Mouse (Mus musculus): ENCODE data around the gene Bcl10. TPM values are rescaled to one million over a fixed set of nuclear protein-coding genes. Genes with fewer than 3 reads are reported as not detected.
"Not testable (repeated sequence)": the region's sequence is repeated elsewhere in the genome, so short reads cannot be mapped to it uniquely, and the experiment has no call there.

The Bcl10 gene
- polyA plus RNA-seq, 1 experiment from 2014 or later = 43.5 TPM

DNA sequence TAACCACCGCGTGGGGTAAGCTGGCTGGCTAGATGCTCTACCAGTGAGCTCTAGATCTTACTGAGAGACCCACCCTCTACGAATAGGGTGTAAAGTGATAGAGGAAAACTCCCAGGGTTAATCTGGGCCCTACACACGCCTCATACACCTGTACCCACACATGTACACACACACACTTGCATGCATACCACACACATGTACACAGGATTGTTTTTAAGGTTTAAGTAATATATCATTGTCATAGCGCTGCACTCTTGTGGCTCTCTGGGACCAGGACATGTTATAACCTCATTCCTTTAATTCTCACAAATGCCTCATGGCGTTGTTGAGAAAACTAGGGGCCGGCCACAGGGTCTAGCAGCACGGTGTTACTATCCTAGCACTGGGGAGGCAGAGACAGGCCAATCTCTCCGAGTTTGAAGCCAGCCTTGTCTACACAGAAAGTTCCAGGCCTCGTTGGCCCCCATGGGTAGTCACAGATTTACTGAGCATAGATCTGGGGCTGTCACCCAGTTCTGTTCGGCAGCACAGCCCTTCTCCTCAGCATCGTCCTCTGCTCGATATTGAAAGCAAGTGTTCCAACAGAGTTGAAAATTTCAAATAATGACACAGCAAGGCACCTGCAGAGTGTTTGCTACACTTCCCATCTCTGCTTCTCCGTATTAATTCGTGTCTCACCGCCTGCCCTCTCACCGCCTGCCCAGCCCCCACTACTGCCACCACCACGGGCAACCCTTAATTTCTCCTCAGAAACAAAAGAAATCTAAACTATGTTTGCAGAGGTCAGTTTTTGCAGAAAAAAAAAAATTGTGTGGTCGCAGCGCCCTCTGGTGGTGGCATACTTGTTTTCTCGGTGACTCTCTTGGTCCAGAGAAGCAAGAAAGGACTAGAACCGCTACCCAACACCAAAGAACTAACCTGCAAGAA lies 17.5 kb upstream of the Bcl10 start:
- no peaks in the 10 kb centered on the region for H3K36me3 ChIP-seq (ENCODE audit: control insufficient read depth, insufficient read depth, low read length)
- no peak overlapping the region for H3K9ac ChIP-seq (ENCODE audit: low read length)
- no peaks in the 10 kb centered on the region for H3K4me1 ChIP-seq (replicated peaks; ENCODE audit: control insufficient read depth, insufficient read depth)
- ATAC-seq (ENCODE audit: low FRiP score, low TSS enrichment) = peak; percentile 12; the same call in 1 of the 2 replicates
- H3K27ac ChIP-seq (replicated peaks) = no peak overlapping the region
- peak overlapping the region; percentile 27 for H3K4me2 ChIP-seq (replicated peaks; ENCODE audit: low read depth)
- H3K9me3 ChIP-seq (ENCODE audit: control insufficient read depth, low read length) = no peaks in the 10 kb centered on the region
- H3K27me3 ChIP-seq (ENCODE audit: control insufficient read depth, insufficient read depth, low read length) = no peaks in the 10 kb centered on the region
- peak; percentile 79 for DNase-seq (ENCODE audit: low spot score)
- H3K4me3 ChIP-seq (ENCODE audit: low read depth, low read length) = no peak overlapping the region
- WGBS = 52% methylated on average over 22 of the region's 22 CpGs
- TF ChIP-seq CTCF (IDR thresholded peaks at IDR 0.05; ENCODE audit: low read depth) (peak; percentile 87), EP300 (optimal IDR thresholded peaks at IDR 0.05) (no peak)

DNA sequence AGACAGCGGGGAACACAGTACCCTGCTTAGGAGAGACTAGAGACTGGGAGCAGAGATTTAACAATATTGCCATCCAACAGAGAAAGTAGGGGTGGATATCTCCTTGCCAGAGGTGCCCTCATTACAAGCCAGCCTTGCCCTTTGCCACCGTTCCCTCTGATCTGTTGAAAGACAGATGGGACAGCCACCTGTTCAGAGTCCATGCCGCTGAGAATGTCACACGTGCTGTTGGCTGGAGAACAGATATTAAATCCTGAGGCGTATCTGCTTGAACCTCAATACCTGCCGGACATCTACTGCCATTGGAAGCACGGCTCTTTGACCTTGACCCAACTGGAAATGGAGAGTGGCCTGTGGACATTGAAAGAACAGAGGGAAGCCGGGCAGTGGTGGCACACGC lies 16.0 kb upstream of the Bcl10 start:
- 87% methylated on average over 9 of the region's 9 CpGs for WGBS

DNA sequence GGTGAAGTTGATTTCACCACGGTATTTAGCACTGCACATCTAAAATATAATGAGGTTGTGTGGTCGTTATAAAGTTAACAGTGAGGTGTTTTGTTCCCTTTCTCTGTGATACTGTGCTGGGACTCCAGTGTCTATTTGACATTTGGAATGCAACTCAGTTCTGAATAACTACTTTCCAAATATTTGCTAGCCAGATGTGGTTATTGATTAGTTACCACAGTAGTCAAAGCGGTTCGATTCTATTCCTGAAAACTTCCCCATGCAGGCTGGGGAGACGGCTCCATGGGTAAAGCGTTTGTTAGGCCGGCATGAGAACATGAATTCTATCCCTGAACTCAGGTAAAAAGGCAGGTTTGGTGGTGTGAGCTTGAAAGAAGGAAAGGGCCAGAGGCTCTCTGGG lies 10.1 kb upstream of the Bcl10 start:
- no peaks in the 10 kb centered on the region for H3K4me1 ChIP-seq (replicated peaks; ENCODE audit: control insufficient read depth, insufficient read depth)
- ATAC-seq (ENCODE audit: low FRiP score, low TSS enrichment) (no peak), DNase-seq (ENCODE audit: low spot score) (no peak)
- H3K4me3 ChIP-seq (ENCODE audit: low read depth, low read length) = no peak overlapping the region
- no peaks in the 10 kb centered on the region for H3K27me3 ChIP-seq (ENCODE audit: control insufficient read depth, insufficient read depth, low read length)
- no peaks in the 10 kb centered on the region for H3K36me3 ChIP-seq (ENCODE audit: control insufficient read depth, insufficient read depth, low read length)
- no peak for TF ChIP-seq CTCF (IDR thresholded peaks at IDR 0.05; ENCODE audit: low read depth)
- no peak for TF ChIP-seq EP300 (optimal IDR thresholded peaks at IDR 0.05)
- no peaks in the 10 kb centered on the region for H3K9me3 ChIP-seq (ENCODE audit: control insufficient read depth, low read length)
- WGBS = 64% methylated on average over 7 of the region's 7 CpGs
- no peak overlapping the region for H3K27ac ChIP-seq (replicated peaks)
- H3K9ac ChIP-seq (ENCODE audit: low read length) = no peak overlapping the region
- H3K4me2 ChIP-seq (replicated peaks; ENCODE audit: low read depth) = no peak overlapping the region

More for the DNA sequence above, 16.0 kb upstream of the Bcl10 start:
- ATAC-seq (ENCODE audit: low FRiP score, low TSS enrichment) = no peak
- no peak overlapping the region for H3K4me2 ChIP-seq (replicated peaks; ENCODE audit: low read depth)
- no peak overlapping the region for H3K9ac ChIP-seq (ENCODE audit: low read length)
- no peak overlapping the region for H3K27ac ChIP-seq (replicated peaks)
- no peak overlapping the region for H3K4me3 ChIP-seq (ENCODE audit: low read depth, low read length)
- TF ChIP-seq EP300 (optimal IDR thresholded peaks at IDR 0.05) (no peak), CTCF (IDR thresholded peaks at IDR 0.05; ENCODE audit: low read depth) (no peak)
- no peaks in the 10 kb centered on the region for H3K36me3 ChIP-seq (ENCODE audit: control insufficient read depth, insufficient read depth, low read length)
- H3K27me3 ChIP-seq (ENCODE audit: control insufficient read depth, insufficient read depth, low read length) = no peaks in the 10 kb centered on the region
- H3K4me1 ChIP-seq (replicated peaks; ENCODE audit: control insufficient read depth, insufficient read depth) = no peaks in the 10 kb centered on the region
- H3K9me3 ChIP-seq (ENCODE audit: control insufficient read depth, low read length) = no peaks in the 10 kb centered on the region
- DNase-seq (ENCODE audit: low spot score) = no peak

DNA sequence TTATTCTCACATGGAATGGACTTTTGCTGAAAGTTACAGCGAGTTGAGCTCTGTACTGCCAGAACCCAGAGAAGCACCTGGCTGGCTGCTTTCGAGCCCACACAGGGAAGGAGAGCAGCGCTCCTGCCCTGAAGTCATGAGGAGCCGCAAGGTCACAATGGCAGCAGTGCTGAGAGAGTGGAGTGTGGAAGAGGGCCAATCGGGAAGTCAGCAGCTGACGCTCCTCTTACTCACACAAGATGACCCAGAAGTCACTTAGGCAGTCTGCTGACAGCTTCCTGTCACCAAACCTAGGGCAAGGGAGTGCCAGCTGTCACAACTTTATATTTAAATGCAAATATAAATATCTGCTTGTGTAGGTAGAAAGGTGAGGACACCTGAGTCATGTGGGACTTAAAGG lies 9.3 kb upstream of the Bcl10 start:
- DNase-seq (ENCODE audit: low spot score) = no peak
- Histone ChIP-seq H3K36me3 (ENCODE audit: control insufficient read depth, insufficient read depth, low read length) (no peaks in the 10 kb centered on the region), H3K9me3 (ENCODE audit: control insufficient read depth, low read length) (no peaks in the 10 kb centered on the region), H3K4me3 (ENCODE audit: low read depth, low read length) (no peak overlapping the region), H3K9ac (ENCODE audit: low read length) (no peak overlapping the region), H3K27ac (replicated peaks) (no peak overlapping the region), H3K4me2 (replicated peaks; ENCODE audit: low read depth) (no peak overlapping the region), H3K27me3 (ENCODE audit: control insufficient read depth, insufficient read depth, low read length) (no peaks in the 10 kb centered on the region), H3K4me1 (replicated peaks; ENCODE audit: control insufficient read depth, insufficient read depth) (no peaks in the 10 kb centered on the region)
- TF ChIP-seq CTCF (IDR thresholded peaks at IDR 0.05; ENCODE audit: low read depth) = no peak
- TF ChIP-seq EP300 (optimal IDR thresholded peaks at IDR 0.05) = no peak
- WGBS = 72% methylated on average over 6 of the region's 6 CpGs
- ATAC-seq (ENCODE audit: low FRiP score, low TSS enrichment) = peak; percentile 68

DNA sequence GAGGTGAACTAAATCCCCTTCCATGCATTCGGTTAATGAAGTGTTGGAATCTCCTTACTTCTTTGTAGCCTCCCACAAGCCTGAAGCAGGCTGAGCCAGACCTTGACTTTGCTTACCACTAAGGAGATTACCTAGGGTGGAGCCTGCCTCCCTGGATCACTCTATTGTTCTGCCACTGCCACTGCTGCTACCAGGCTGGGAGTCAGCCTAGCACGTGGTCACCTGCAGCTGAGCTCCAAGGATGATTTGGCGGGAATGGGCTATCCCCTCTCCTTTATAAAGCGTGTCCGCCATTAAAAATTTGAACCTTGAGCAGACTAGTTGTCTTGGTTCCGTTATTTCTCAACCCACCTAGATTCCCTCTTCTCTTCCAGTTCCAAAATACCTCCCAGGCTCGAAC lies 8.7 kb upstream of the Bcl10 start:
- ATAC-seq (ENCODE audit: low FRiP score, low TSS enrichment) = peak; percentile 66
- 68% methylated on average over 7 of the region's 7 CpGs for WGBS

DNA sequence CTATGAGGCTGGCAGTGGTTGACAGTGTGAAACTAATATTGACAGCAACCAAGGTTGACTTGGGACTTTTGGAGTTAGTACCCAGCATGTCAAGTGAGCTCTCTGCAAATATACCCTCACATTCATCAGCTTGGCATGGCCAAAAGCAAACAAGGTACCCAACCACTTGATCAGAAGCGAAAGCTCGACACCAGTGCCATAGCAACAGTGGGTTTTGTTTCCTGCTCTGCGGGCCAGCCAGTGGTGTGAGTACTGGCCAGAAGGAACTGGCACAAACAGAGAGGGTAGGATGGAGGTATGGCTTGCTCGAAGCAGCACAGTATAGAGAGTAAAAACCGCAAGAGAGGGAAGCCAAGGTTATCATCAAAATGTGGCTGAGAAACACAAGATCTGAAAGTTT lies 6.2 kb upstream of the Bcl10 start:
- Histone ChIP-seq H3K9me3 (ENCODE audit: control insufficient read depth, low read length) (no peaks in the 10 kb centered on the region), H3K4me3 (ENCODE audit: low read depth, low read length) (no peak overlapping the region), H3K9ac (ENCODE audit: low read length) (no peak overlapping the region), H3K36me3 (ENCODE audit: control insufficient read depth, insufficient read depth, low read length) (no peaks in the 10 kb centered on the region), H3K27ac (replicated peaks) (no peak overlapping the region), H3K4me1 (replicated peaks; ENCODE audit: control insufficient read depth, insufficient read depth) (no peaks in the 10 kb centered on the region), H3K4me2 (replicated peaks; ENCODE audit: low read depth) (no peak overlapping the region), H3K27me3 (ENCODE audit: control insufficient read depth, insufficient read depth, low read length) (no peaks in the 10 kb centered on the region)
- ATAC-seq (ENCODE audit: low FRiP score, low TSS enrichment) (no peak), DNase-seq (ENCODE audit: low spot score) (no peak)
- no peak for TF ChIP-seq EP300 (optimal IDR thresholded peaks at IDR 0.05)
- no peak for TF ChIP-seq CTCF (IDR thresholded peaks at IDR 0.05; ENCODE audit: low read depth)
- WGBS = 81% methylated on average over 5 of the region's 5 CpGs

More for the DNA sequence above, 8.7 kb upstream of the Bcl10 start:
- not testable (repeated sequence) for H3K4me3 ChIP-seq (ENCODE audit: low read depth, low read length); H3K4me1 ChIP-seq (replicated peaks; ENCODE audit: control insufficient read depth, insufficient read depth); H3K9me3 ChIP-seq (ENCODE audit: control insufficient read depth, low read length); H3K4me2 ChIP-seq (replicated peaks; ENCODE audit: low read depth); H3K9ac ChIP-seq (ENCODE audit: low read length); H3K27me3 ChIP-seq (ENCODE audit: control insufficient read depth, insufficient read depth, low read length); H3K36me3 ChIP-seq (ENCODE audit: control insufficient read depth, insufficient read depth, low read length); H3K27ac ChIP-seq (replicated peaks)
- peak; percentile 28 for DNase-seq (ENCODE audit: low spot score)
